Mouse (Mus musculus) hindbrain, embryonic 10.5 days (tissue): ENCODE data around the gene Sel1l3. TPM values are rescaled to one million over a fixed set of nuclear protein-coding genes. Genes with fewer than 3 reads are reported as not detected.

Experiments used
- DNase-seq: peaks from one replicate; pipeline ENCODE4 v3.0.0-alpha.2; 2017; ENCODE audit warnings: low spot score
- H3K27ac ChIP-seq: fragments of 300-500 bp; sonication (generic); 2 replicates; pipeline ENCODE4 v1.5.1; 2016; ENCODE audit warnings: mild to moderate bottlenecking, moderate library complexity
- H3K27me3 ChIP-seq: fragments of 300-500 bp; sonication (generic); 2 replicates; pipeline ENCODE4 v1.6.1; 2016; ENCODE audit warnings: mild to moderate bottlenecking; ENCODE audit not compliant: poor library complexity, insufficient read depth, severe bottlenecking
- H3K36me3 ChIP-seq: fragments of 300-500 bp; sonication (generic); 2 replicates; pipeline ENCODE4 v1.6.1; 2016; ENCODE audit warnings: mild to moderate bottlenecking, moderate library complexity
- H3K4me1 ChIP-seq: fragments of 300-500 bp; sonication (generic); replicated peaks from 2 replicates; pipeline ENCODE4 v1.6.1; 2016; ENCODE audit warnings: mild to moderate bottlenecking
- H3K4me3 ChIP-seq: fragments of 300-500 bp; sonication (generic); 2 replicates; pipeline ENCODE4 v1.5.1; 2016; ENCODE audit warnings: mild to moderate bottlenecking, moderate library complexity
- H3K9me3 ChIP-seq: fragments of 300-500 bp; sonication (generic); 2 replicates; pipeline ENCODE4 v1.6.1; 2016; ENCODE audit warnings: mild to moderate bottlenecking, moderate library complexity
- WGBS: fragments of 180-500 bp; shearing (Covaris S2); methylation state at CpG from one replicate; pipeline ENCODE4 v1.1.7; 2016; 5-methylcytosine and 5-hydroxymethylcytosine counted together
- polyA plus RNA-seq: library from polyadenylated mRNA; unstranded; fragments of >200 nt; fragmentation: Nextera tagmentation; extraction: Ambion mirVana; gene quantifications from 2 replicates; pipeline ENCODE4 v1.2.1, GENCODE M21; 2016

Gene Sel1l3
- polyA plus RNA-seq, 1 experiment from 2014 or later: 2.3 TPM

DNA sequence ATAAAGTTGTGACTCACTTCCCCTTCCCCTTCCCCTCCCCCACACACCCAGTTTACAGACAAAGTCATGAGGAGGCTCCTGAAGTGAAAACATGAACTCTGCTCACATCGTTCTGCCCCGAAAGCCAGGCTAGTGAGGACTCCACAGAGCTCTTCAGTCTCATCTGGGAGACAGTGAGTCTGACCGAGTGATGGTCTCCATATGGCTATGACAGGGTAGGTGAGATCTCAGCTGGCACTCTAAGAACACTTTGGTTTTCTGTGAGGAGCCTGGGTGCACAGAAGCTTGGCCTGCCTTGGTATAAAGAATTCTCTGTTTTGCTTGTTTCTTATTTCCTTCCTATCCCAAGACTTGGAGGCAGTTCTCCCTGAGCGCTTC lies 67.1 kb downstream of the Sel1l3 start:
- no peak for DNase-seq
- Histone ChIP-seq H3K4me1 (peaks cover 38% of the 10 kb centered on the region), H3K27ac (peak overlapping the region; percentile 75), H3K27me3 (0 out of 2 replicates have a peak, but pooled peaks cover 5% of the 10 kb centered on the region), H3K36me3 (peaks cover 5% of the 10 kb centered on the region), H3K9me3 (peaks cover 5% of the 10 kb centered on the region; the same call in 1 of the 2 replicates), H3K4me3 (no peak overlapping the region)
- 82% methylated on average over 4 of the region's 4 CpGs for WGBS

DNA sequence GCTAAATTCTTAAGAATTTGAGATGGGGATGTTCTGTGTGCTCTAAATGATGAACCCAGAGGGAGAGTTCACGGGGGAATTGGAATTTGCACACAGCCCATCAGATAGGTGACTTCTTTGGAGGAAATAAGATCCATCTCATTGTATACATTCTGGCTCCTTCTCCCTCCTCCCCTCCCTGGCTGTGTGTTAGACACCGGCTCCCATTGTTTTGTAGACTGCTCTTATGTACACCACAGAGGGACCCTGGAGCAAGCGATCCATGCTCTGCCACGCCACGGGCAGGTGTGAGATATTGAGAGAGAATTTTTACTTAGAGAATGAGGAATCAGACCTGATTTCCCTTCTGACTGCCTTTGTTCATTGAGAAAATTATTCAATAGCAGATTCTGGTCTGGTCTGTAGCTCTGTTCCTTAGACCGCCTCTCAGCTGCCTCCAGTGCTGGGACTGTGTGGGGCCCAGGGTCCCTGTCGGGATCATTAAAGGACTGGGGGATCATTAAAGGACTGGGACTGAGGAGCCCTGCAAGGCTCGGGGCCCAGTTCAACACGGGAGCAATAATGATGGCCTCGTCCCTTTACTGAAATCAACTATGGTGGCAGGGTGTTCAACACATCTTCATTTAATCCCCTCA lies 67.6 kb downstream of the Sel1l3 start:
- Histone ChIP-seq H3K27ac (peak overlapping the region; percentile 75), H3K4me3 (no peak overlapping the region), H3K27me3 (0 out of 2 replicates have a peak, but pooled peaks cover 5% of the 10 kb centered on the region), H3K9me3 (peaks cover 5% of the 10 kb centered on the region; the same call in 1 of the 2 replicates), H3K4me1 (peaks cover 38% of the 10 kb centered on the region), H3K36me3 (peaks cover 5% of the 10 kb centered on the region)
- 58% methylated on average over 10 of the region's 10 CpGs for WGBS
- DNase-seq: no peak

DNA sequence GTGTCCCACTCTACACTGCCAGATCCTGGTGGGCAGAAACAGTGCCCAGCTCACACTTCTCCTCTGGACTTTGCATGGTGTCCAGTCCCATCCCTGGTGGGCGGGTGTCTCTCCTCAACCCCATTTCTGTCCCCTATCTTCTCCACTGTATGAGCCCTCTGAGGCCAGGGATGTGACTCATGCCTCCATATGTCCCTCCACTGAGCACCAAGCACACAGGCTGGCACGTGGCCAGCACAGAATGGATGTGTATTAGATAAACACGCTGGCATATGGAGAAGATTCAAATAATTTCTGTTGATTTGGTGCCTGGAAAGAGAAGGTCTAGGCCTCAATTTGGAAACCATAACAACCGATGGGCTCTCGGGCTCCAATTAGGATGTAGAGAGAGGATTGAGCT lies 71.1 kb downstream of the Sel1l3 start:
- Histone ChIP-seq H3K4me1 (peaks cover 37% of the 10 kb centered on the region), H3K27me3 (0 out of 2 replicates have a peak, but pooled peaks cover 5% of the 10 kb centered on the region), H3K4me3 (no peak overlapping the region), H3K9me3 (peaks cover 5% of the 10 kb centered on the region; the same call in 1 of the 2 replicates), H3K27ac (no peak overlapping the region), H3K36me3 (peaks cover 5% of the 10 kb centered on the region)
- 86% methylated on average over 5 of the region's 5 CpGs for WGBS
- DNase-seq: no peak

DNA sequence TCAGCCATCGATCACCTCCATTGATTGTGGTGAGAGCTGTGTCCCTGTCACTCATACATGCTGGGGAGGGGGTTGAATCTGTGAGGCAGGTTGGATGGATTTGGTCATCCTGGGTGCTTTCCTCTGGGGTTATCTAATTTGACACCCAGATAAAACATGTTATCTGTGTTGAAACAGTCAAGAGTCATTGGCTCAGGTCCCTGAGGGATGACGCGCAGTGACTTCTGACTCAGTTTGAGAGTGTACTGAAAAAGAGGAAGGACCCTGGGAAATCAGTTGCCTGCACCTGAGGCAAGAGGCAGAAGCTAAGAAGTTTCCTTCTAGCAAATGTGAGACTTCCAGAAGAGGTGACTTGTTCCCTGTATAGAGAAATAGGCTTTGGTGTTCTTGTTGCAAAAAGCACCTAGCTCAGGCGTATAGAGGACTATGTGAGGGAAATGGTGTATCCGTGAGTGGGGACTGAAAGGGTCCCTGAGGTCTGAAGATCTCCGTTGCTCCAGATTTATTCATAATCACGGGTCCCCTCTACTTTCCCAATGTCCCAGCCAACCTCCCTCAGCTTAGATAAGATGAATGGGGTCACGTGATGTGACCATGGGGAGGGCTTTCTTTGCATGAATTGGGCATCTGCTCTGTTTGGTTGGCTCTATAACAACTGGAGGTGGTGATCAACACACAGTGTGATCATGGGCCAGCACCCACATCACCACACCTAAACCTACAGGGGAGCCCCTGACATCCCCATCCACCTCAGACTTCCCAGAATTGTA lies 73.4 kb downstream of the Sel1l3 start:
- no peak for DNase-seq
- Histone ChIP-seq H3K4me3 (no peak overlapping the region), H3K4me1 (peaks cover 19% of the 10 kb centered on the region), H3K27ac (no peak overlapping the region), H3K27me3 (no peaks in the 10 kb centered on the region), H3K9me3 (peaks cover 5% of the 10 kb centered on the region; the same call in 1 of the 2 replicates), H3K36me3 (peaks cover 5% of the 10 kb centered on the region)
- 93% methylated on average over 8 of the region's 8 CpGs for WGBS

DNA sequence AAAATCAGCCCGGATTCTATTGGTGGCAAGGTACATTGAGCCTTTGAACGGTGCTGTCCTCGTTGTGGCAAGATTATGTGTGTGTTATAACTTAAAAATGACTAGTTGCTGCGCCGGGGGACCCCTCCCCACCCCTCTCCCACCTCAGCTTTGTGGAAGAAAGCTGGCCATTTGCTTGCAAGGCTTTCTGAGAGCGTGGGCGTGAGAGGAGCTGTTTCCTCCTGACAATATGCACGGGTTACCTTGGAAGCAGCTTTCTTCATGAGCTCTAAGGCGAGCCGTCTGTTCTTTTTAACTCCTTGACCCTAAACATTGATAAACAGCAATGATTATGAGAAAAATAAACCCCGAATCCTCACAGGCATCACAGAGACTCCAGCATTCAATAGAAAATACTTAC lies 74.2 kb downstream of the Sel1l3 start:
- Histone ChIP-seq H3K27ac (0 out of 2 replicates have a peak overlapping the region, but pooled peaks have one; percentile 35), H3K36me3 (peaks cover 1% of the 10 kb centered on the region), H3K27me3 (no peaks in the 10 kb centered on the region), H3K4me1 (peaks cover 17% of the 10 kb centered on the region), H3K4me3 (no peak overlapping the region), H3K9me3 (peaks cover 1% of the 10 kb centered on the region; the same call in 1 of the 2 replicates)
- WGBS: 54% methylated on average over 11 of the region's 11 CpGs
- DNase-seq: no peak

DNA sequence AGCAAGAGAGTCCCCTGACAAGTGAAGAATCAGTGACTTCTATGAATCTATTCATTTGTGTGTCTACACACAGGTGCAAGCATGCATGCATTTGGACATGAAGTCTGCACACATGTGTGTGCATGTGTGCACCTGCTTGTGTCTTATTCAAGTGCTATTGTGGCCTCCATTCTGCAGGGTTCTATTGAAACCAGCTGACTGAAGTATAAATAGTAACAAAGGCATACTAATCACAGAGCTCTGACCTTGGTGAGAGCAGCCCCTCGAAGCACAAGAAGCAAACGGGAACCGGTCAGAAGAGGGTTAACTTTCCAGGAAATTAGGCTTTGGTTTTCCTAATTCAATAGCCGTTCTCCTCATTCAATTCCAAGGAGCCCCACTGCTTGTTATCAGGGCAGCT lies 74.6 kb downstream of the Sel1l3 start:
- H3K9me3 ChIP-seq: no peaks in the 10 kb centered on the region
- no peak overlapping the region for H3K4me3 ChIP-seq
- no peak for DNase-seq
- H3K27ac ChIP-seq: no peak overlapping the region; the same call in 1 of the 2 replicates
- 41% methylated on average over 4 of the region's 4 CpGs for WGBS
- H3K4me1 ChIP-seq: peaks cover 17% of the 10 kb centered on the region
- no peaks in the 10 kb centered on the region for H3K27me3 ChIP-seq
- no peaks in the 10 kb centered on the region for H3K36me3 ChIP-seq

DNA sequence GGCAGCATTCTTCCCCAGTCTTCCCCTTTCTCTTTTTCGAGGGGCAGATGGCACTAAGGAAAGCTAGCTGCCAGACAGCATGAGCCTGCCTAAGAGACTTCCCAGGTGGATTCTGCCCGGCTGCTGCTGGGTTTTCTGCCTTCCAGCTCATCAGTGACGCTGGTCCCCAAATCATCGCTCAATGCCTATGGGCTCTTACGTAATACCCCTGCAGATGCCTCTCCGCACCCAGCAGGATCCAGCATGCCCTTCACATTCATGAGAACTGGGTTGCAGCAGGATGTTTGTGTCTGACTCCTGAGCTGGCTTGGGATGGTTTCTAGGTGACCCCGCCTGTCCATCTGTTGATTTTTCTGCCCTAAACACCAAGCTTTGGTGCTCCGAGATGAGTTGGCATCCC lies 75.7 kb downstream of the Sel1l3 start:
- no peak overlapping the region for H3K27ac ChIP-seq
- no peak for DNase-seq
- H3K4me3 ChIP-seq: no peak overlapping the region
- 88% methylated on average over 8 of the region's 8 CpGs for WGBS
- H3K27me3 ChIP-seq: no peaks in the 10 kb centered on the region
- H3K36me3 ChIP-seq: no peaks in the 10 kb centered on the region
- peaks cover 17% of the 10 kb centered on the region for H3K4me1 ChIP-seq
- H3K9me3 ChIP-seq: no peaks in the 10 kb centered on the region

DNA sequence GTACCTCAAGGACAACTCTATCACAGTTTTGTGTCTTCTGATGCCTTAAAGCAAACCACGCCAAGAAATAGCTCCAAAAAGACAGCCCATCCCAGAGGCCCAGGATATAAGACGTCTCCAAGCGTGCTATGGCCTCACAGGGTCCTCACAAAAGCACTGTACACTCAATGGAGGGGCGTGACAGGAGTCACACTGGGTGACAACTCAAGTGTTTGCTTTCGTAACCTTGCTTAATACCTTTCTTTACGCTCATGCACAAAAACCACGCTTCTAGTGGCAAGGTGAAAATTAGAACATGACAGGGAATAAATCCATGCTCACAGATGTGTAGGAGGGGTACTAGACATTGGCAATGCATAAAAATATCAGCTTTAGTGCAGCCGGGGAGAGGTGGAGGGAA lies 77.7 kb downstream of the Sel1l3 start:
- H3K36me3 ChIP-seq: no peaks in the 10 kb centered on the region
- no peaks in the 10 kb centered on the region for H3K9me3 ChIP-seq
- no peak overlapping the region for H3K4me3 ChIP-seq

DNA sequence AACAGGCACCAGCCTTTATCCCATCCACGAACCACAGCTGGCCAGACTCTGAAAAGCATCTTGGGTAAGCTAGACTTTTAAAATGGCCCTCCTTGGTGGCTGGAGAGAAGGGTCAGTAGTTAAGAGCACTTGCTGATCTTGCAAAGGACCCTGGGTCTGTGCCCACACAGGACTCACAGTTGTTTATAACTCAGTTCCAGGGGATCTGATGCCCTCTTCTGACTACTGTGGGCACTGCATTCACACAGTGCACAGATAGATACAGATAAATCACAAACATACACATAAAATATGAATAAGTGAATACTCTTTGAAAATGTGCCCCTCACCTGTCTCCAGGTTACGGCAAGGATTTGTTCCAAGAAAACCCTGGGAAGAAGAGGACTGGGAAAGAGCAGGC lies 79.7 kb downstream of the Sel1l3 start:
- Histone ChIP-seq H3K27ac (no peak overlapping the region), H3K4me3 (no peak overlapping the region), H3K27me3 (no peaks in the 10 kb centered on the region), H3K36me3 (no peaks in the 10 kb centered on the region), H3K9me3 (no peaks in the 10 kb centered on the region), H3K4me1 (peaks cover 4% of the 10 kb centered on the region)
- WGBS: 90% methylated on average over 2 of the region's 2 CpGs
- no peak for DNase-seq

More for the DNA sequence above, 77.7 kb downstream of the Sel1l3 start:
- Histone ChIP-seq H3K27ac (no peak overlapping the region), H3K27me3 (no peaks in the 10 kb centered on the region), H3K4me1 (peaks cover 17% of the 10 kb centered on the region)
- 82% methylated on average over 8 of the region's 8 CpGs for WGBS
- no peak for DNase-seq

DNA sequence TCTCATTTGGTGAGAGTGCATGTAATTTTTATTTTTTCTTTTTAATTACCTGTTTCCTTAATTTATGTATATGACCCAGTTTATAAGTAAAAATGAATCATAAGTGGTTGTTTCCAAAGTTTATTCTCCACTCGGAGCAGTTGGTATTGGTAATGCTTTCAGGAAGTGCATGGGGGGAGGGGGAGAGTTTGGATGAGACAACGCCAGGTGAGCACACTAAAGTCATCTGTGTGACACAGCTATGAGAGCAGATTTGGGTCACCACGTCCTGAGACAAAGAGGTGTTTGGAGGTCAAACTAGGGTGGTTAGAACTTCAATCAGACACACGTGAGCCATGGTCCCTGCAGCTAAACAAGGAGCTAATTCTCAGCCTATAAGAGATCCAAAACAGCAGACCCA lies 89.0 kb downstream of the Sel1l3 start:
- Histone ChIP-seq H3K9me3 (no peaks in the 10 kb centered on the region), H3K4me1 (no peaks in the 10 kb centered on the region), H3K27ac (no peak overlapping the region), H3K36me3 (no peaks in the 10 kb centered on the region), H3K4me3 (no peak overlapping the region), H3K27me3 (no peaks in the 10 kb centered on the region)
- 71% methylated on average over 4 of the region's 4 CpGs for WGBS
- DNase-seq: no peak

DNA sequence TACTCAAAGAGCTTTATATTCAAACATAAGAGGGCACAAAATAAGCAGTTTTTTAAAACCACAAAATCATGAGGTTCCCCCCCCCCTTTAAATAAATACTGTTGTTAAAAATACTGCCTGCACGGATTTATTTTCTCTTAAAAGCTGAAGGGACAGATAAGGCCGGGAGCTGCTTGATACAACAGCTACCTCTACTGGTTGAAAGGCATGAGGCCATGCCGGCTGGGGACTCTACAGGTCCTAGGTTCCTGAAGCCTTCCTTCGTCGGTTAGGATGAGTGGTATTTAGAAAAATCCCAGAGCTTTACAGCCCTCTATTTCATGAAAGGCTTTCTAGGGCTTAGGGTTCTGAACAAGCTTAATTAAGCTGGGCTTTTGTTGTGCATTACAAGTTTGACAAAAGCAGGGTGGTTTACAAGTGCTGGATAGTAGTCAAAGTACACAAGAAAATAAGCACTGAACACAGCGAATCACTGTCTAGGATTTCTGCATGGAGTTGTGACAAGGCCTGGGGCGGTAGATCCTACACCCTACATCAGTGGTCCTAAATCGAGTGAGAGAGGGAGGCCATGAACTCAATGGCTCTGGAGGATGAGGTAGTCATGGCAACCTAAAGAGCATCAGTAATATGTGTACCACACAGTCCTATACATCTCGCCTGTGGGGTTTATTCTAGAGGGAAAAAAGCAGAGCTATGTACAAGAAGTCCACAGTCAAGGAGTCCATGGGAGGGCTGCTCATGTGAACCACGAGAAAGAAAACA lies 90.0 kb downstream of the Sel1l3 start:
- 48% methylated on average over 10 of the region's 10 CpGs for WGBS
- Histone ChIP-seq H3K4me1 (no peaks in the 10 kb centered on the region), H3K27me3 (no peaks in the 10 kb centered on the region), H3K36me3 (no peaks in the 10 kb centered on the region), H3K9me3 (no peaks in the 10 kb centered on the region), H3K4me3 (no peak overlapping the region), H3K27ac (no peak overlapping the region)
- peak; percentile 26 for DNase-seq

DNA sequence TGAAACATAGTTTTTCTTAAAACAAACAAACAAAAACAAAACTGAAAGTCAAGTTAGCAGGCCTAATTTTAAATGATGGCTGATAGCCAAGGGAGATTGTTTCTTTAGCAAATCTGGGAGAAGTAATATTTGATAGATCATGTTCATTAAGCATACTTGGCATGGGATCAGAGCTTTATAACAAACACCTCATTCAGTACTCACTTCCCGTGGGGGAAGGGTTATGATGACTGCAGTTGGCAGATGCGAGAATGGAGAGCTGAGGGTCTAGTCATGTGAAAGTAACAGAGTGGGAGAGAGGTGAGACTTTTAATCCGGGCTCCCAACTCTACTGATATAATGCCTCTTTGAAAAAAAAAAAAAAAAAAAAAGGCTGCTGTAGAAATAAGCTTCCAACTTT lies 94.0 kb downstream of the Sel1l3 start:
- Histone ChIP-seq H3K27me3 (no peaks in the 10 kb centered on the region), H3K9me3 (no peaks in the 10 kb centered on the region), H3K4me3 (no peak overlapping the region), H3K27ac (no peak overlapping the region), H3K4me1 (no peaks in the 10 kb centered on the region), H3K36me3 (no peaks in the 10 kb centered on the region)
- WGBS: 85% methylated on average over 3 of the region's 3 CpGs
- DNase-seq: no peak
